Mouse (Mus musculus): Measurements from ENCODE around the gene Dars. TPM values are rescaled to one million over a fixed set of nuclear protein-coding genes. Genes with fewer than 3 reads are reported as not detected.
A peak's percentile ranks its signal among the peaks of the same experiment; 100 is the strongest.

Dars gene
- polyA plus RNA-seq, 1 experiment from 2014 or later, result 136 TPM

- H3K4me1 ChIP-seq (replicated peaks; ENCODE audit: control insufficient read depth, insufficient read depth, low read length), result peaks cover 14% of the 10 kb centered on the region
- no peak overlapping the region for H3K4me2 ChIP-seq (ENCODE audit: low read length)
- peak; percentile 62 for ATAC-seq
- no peaks in the 10 kb centered on the region for H3K27me3 ChIP-seq (replicated peaks; ENCODE audit: control insufficient read depth, insufficient read depth, low read length)
- H3K9me3 ChIP-seq (ENCODE audit: control insufficient read depth, low read length), result no peaks in the 10 kb centered on the region
- H3K9ac ChIP-seq (replicated peaks; ENCODE audit: low read depth, low read length), result no peak overlapping the region
- 13% methylated on average over 5 of the region's 5 CpGs for WGBS
- peak overlapping the region; percentile 58 for H3K27ac ChIP-seq (ENCODE audit: low read length)
- H3K4me3 ChIP-seq (replicated peaks; ENCODE audit: low read length), result no peak overlapping the region
- no peaks in the 10 kb centered on the region; the same call in 1 of the 2 replicates for H3K36me3 ChIP-seq (ENCODE audit: control insufficient read depth, insufficient read depth)
Observed at GRCm38 (mm10) chr1:128399941-128400915, 16.9 kb downstream of the Dars start.

GRCm38 (mm10) chr1:128398738-128399445 lies 18.3 kb downstream of the Dars start:
- Histone ChIP-seq H3K27ac (ENCODE audit: low read length) (no peak overlapping the region), H3K4me1 (replicated peaks; ENCODE audit: control insufficient read depth, insufficient read depth, low read length) (peaks cover 13% of the 10 kb centered on the region), H3K9ac (replicated peaks; ENCODE audit: low read depth, low read length) (no peak overlapping the region), H3K4me2 (ENCODE audit: low read length) (no peak overlapping the region), H3K9me3 (ENCODE audit: control insufficient read depth, low read length) (no peaks in the 10 kb centered on the region), H3K36me3 (ENCODE audit: control insufficient read depth, insufficient read depth) (no peaks in the 10 kb centered on the region; the same call in 1 of the 2 replicates), H3K4me3 (replicated peaks; ENCODE audit: low read length) (no peak overlapping the region), H3K27me3 (replicated peaks; ENCODE audit: control insufficient read depth, insufficient read depth, low read length) (no peaks in the 10 kb centered on the region)
- no peak for ATAC-seq
- 84% methylated on average over 5 of the region's 5 CpGs for WGBS

GRCm38 (mm10) chr1:128394657-128395056 lies 22.5 kb downstream of the Dars start:
- Histone ChIP-seq H3K4me3 (replicated peaks; ENCODE audit: low read length) (no peak overlapping the region), H3K27me3 (replicated peaks; ENCODE audit: control insufficient read depth, insufficient read depth, low read length) (no peaks in the 10 kb centered on the region), H3K36me3 (ENCODE audit: control insufficient read depth, insufficient read depth) (no peaks in the 10 kb centered on the region; the same call in 1 of the 2 replicates), H3K9ac (replicated peaks; ENCODE audit: low read depth, low read length) (no peak overlapping the region), H3K27ac (ENCODE audit: low read length) (no peak overlapping the region), H3K4me2 (ENCODE audit: low read length) (no peak overlapping the region), H3K9me3 (ENCODE audit: control insufficient read depth, low read length) (no peaks in the 10 kb centered on the region), H3K4me1 (replicated peaks; ENCODE audit: control insufficient read depth, insufficient read depth, low read length) (peaks cover under 1% of the 10 kb centered on the region; the same call in 1 of the 2 replicates)
- WGBS, result 87% methylated on average over 3 of the region's 3 CpGs
- no peak for ATAC-seq

- Histone ChIP-seq H3K36me3 (ENCODE audit: control insufficient read depth, insufficient read depth) (peaks cover 3% of the 10 kb centered on the region; the same call in 1 of the 2 replicates), H3K27ac (ENCODE audit: low read length) (no peak overlapping the region), H3K9ac (replicated peaks; ENCODE audit: low read depth, low read length) (no peak overlapping the region), H3K9me3 (ENCODE audit: control insufficient read depth, low read length) (no peaks in the 10 kb centered on the region), H3K4me1 (replicated peaks; ENCODE audit: control insufficient read depth, insufficient read depth, low read length) (no peaks in the 10 kb centered on the region), H3K27me3 (replicated peaks; ENCODE audit: control insufficient read depth, insufficient read depth, low read length) (no peaks in the 10 kb centered on the region), H3K4me2 (ENCODE audit: low read length) (no peak overlapping the region), H3K4me3 (replicated peaks; ENCODE audit: low read length) (no peak overlapping the region)
- 30% methylated on average over 2 of the region's 2 CpGs for WGBS
- ATAC-seq, result no peak
Observed at GRCm38 (mm10) chr1:128392382-128392781, 24.8 kb downstream of the Dars start.

GRCm38 (mm10) chr1:128386487-128386886 lies 30.7 kb downstream of the Dars start:
- no peak overlapping the region for H3K27ac ChIP-seq (ENCODE audit: low read length)
- no peaks in the 10 kb centered on the region for H3K4me1 ChIP-seq (replicated peaks; ENCODE audit: control insufficient read depth, insufficient read depth, low read length)
- ATAC-seq, result no peak
- H3K27me3 ChIP-seq (replicated peaks; ENCODE audit: control insufficient read depth, insufficient read depth, low read length), result no peaks in the 10 kb centered on the region
- no peaks in the 10 kb centered on the region for H3K9me3 ChIP-seq (ENCODE audit: control insufficient read depth, low read length)
- 93% methylated on average over 7 of the region's 7 CpGs for WGBS
- no peak overlapping the region for H3K4me2 ChIP-seq (ENCODE audit: low read length)
- H3K9ac ChIP-seq (replicated peaks; ENCODE audit: low read depth, low read length), result no peak overlapping the region
- no peak overlapping the region for H3K4me3 ChIP-seq (replicated peaks; ENCODE audit: low read length)
- peaks cover 15% of the 10 kb centered on the region for H3K36me3 ChIP-seq (ENCODE audit: control insufficient read depth, insufficient read depth)

- WGBS, result 63% methylated on average over 4 of the region's 4 CpGs
- H3K9me3 ChIP-seq (ENCODE audit: control insufficient read depth, low read length), result no peaks in the 10 kb centered on the region
- H3K4me1 ChIP-seq (replicated peaks; ENCODE audit: control insufficient read depth, insufficient read depth, low read length), result no peaks in the 10 kb centered on the region
- H3K9ac ChIP-seq (replicated peaks; ENCODE audit: low read depth, low read length), result no peak overlapping the region
- H3K36me3 ChIP-seq (ENCODE audit: control insufficient read depth, insufficient read depth), result peaks cover 8% of the 10 kb centered on the region
- no peak overlapping the region for H3K4me2 ChIP-seq (ENCODE audit: low read length)
- ATAC-seq, result no peak
- H3K4me3 ChIP-seq (replicated peaks; ENCODE audit: low read length), result no peak overlapping the region
- no peak overlapping the region for H3K27ac ChIP-seq (ENCODE audit: low read length)
- no peaks in the 10 kb centered on the region for H3K27me3 ChIP-seq (replicated peaks; ENCODE audit: control insufficient read depth, insufficient read depth, low read length)
Observed at GRCm38 (mm10) chr1:128376841-128377240, 40.3 kb downstream of the Dars start.

GRCm38 (mm10) chr1:128372143-128372860 lies 44.9 kb downstream of the Dars start:
- Histone ChIP-seq H3K4me3 (replicated peaks; ENCODE audit: low read length) (no peak overlapping the region), H3K27ac (ENCODE audit: low read length) (no peak overlapping the region), H3K4me2 (ENCODE audit: low read length) (no peak overlapping the region), H3K4me1 (replicated peaks; ENCODE audit: control insufficient read depth, insufficient read depth, low read length) (no peaks in the 10 kb centered on the region), H3K27me3 (replicated peaks; ENCODE audit: control insufficient read depth, insufficient read depth, low read length) (no peaks in the 10 kb centered on the region), H3K36me3 (ENCODE audit: control insufficient read depth, insufficient read depth) (0 out of 2 replicates have a peak, but pooled peaks cover under 1% of the 10 kb centered on the region), H3K9me3 (ENCODE audit: control insufficient read depth, low read length) (no peaks in the 10 kb centered on the region), H3K9ac (replicated peaks; ENCODE audit: low read depth, low read length) (no peak overlapping the region)
- 71% methylated on average over 7 of the region's 7 CpGs for WGBS
- no peak for ATAC-seq

GRCm38 (mm10) chr1:128368732-128369441 lies 48.3 kb downstream of the Dars start:
- H3K4me3 ChIP-seq (replicated peaks; ENCODE audit: low read length), result no peak overlapping the region
- peaks cover 7% of the 10 kb centered on the region for H3K36me3 ChIP-seq (ENCODE audit: control insufficient read depth, insufficient read depth)
- no peaks in the 10 kb centered on the region for H3K27me3 ChIP-seq (replicated peaks; ENCODE audit: control insufficient read depth, insufficient read depth, low read length)
- H3K4me2 ChIP-seq (ENCODE audit: low read length), result no peak overlapping the region
- no peaks in the 10 kb centered on the region for H3K9me3 ChIP-seq (ENCODE audit: control insufficient read depth, low read length)
- WGBS, result 36% methylated on average over 5 of the region's 5 CpGs
- peak; percentile 85 for ATAC-seq
- no peaks in the 10 kb centered on the region for H3K4me1 ChIP-seq (replicated peaks; ENCODE audit: control insufficient read depth, insufficient read depth, low read length)
- no peak overlapping the region for H3K27ac ChIP-seq (ENCODE audit: low read length)
- no peak overlapping the region for H3K9ac ChIP-seq (replicated peaks; ENCODE audit: low read depth, low read length)
